Mouse (Mus musculus): Measurements from ENCODE around the gene Grip2. TPM values are rescaled to one million over a fixed set of nuclear protein-coding genes. Genes with fewer than 3 reads are reported as not detected.

Grip2 gene
- polyA plus RNA-seq, 1 experiment from 2014 or later = not detected

GRCm38 (mm10) chr6:91732138-91732537 is 94.9 kb downstream of the Grip2 start:
- TF ChIP-seq CTCF (IDR thresholded peaks at IDR 0.05; ENCODE audit: low read depth) = no peak
- no peak overlapping the region for H3K9ac ChIP-seq (replicated peaks)
- H3K36me3 ChIP-seq (replicated peaks; ENCODE audit: insufficient read depth, low read length) = peaks cover 59% of the 10 kb centered on the region
- H3K27ac ChIP-seq (ENCODE audit: low read depth) = no peak overlapping the region
- WGBS (ENCODE audit: insufficient replicate concordance) = 88% methylated on average over 11 of the region's 11 CpGs
- H3K4me1 ChIP-seq (ENCODE audit: insufficient read depth) = peaks cover 10% of the 10 kb centered on the region; the same call in 1 of the 2 replicates
- no peak overlapping the region for H3K4me3 ChIP-seq (ENCODE audit: low read depth, low read length)
- DNase-seq (no peak), ATAC-seq (no peak)
- H3K27me3 ChIP-seq (ENCODE audit: insufficient read depth, low read length) = no peaks in the 10 kb centered on the region
- no peak overlapping the region for H3K4me2 ChIP-seq (ENCODE audit: low read depth, low read length)
- H3K9me3 ChIP-seq (ENCODE audit: low read length) = no peaks in the 10 kb centered on the region

DNA sequence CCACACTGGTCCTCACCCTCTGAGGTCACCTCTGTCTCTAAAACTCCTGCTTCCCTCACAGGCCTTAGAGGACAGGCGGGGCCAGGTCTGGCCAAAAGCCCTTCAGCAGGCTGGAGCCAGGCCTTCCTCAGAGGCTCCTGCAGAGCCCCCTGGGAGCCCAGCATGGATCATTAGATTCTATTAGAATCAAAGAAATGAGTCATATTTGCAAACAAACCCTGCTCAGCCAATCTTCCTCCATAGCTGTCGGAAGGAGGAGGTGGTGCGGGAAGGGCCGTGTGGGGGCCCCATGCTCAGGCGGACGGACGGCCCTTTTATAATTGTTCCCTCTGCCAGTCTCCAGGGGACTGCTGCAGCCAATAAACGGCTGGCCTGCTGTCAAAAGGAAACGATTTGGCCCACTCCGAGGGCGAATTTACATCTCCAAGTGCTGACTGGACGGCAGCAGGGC is 97.3 kb downstream of the Grip2 start:
- no peak overlapping the region for H3K4me2 ChIP-seq (ENCODE audit: low read depth, low read length)
- WGBS (ENCODE audit: insufficient replicate concordance) = 77% methylated on average over 12 of the region's 12 CpGs
- no peaks in the 10 kb centered on the region for H3K4me1 ChIP-seq (ENCODE audit: insufficient read depth)
- DNase-seq (no peak), ATAC-seq (no peak)
- H3K4me3 ChIP-seq (ENCODE audit: low read depth, low read length) = no peak overlapping the region
- no peak for TF ChIP-seq EP300 (IDR thresholded peaks at IDR 0.05; ENCODE audit: low read depth)
- H3K9ac ChIP-seq (replicated peaks) = no peak overlapping the region
- peak overlapping the region; percentile 1; the same call in 1 of the 2 replicates for H3K27ac ChIP-seq (ENCODE audit: low read depth)
- no peaks in the 10 kb centered on the region for H3K9me3 ChIP-seq (ENCODE audit: low read length)
- peaks cover 61% of the 10 kb centered on the region for H3K36me3 ChIP-seq (replicated peaks; ENCODE audit: insufficient read depth, low read length)
- no peaks in the 10 kb centered on the region for H3K27me3 ChIP-seq (ENCODE audit: insufficient read depth, low read length)

DNA sequence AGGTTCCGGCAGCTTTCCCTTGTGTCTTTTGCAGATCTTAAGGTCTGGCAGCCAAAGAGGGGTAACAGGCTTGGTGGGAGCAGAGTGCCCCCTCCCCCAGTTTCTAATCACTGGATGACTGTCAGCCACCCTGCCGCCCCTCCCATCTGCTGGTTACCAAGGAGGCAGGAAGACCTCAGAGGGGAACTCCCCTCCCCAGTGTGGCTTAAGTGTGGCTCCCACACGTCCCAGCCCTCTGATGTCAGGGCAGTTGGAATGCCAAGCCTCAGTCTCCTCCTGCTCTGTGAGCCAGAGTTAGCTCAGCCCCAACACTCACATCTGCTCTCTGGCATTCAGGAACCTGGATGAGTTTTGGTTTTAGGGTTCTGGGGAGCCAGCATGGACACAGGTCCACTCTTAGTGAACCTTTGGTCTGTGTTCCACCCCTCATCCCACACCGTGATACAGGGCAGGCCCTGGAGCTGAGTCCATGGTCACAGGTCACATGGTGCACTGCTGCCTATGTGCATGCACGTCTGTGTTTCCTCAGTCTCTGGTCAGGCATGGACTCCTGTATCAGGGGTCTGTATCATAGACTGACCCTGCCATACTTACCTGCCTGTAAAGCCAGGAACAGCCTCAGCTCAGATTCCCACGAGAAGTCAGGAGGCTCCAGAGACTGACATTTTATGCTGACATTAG is 98.0 kb downstream of the Grip2 start:
- no peak for DNase-seq
- peaks cover 64% of the 10 kb centered on the region for H3K36me3 ChIP-seq (replicated peaks; ENCODE audit: insufficient read depth, low read length)
- H3K27ac ChIP-seq (ENCODE audit: low read depth) = peak overlapping the region; percentile 1; the same call in 1 of the 2 replicates
- ATAC-seq = peak; percentile 67
- no peak overlapping the region for H3K9ac ChIP-seq (replicated peaks)
- no peaks in the 10 kb centered on the region for H3K4me1 ChIP-seq (ENCODE audit: insufficient read depth)
- H3K9me3 ChIP-seq (ENCODE audit: low read length) = no peaks in the 10 kb centered on the region
- H3K4me3 ChIP-seq (ENCODE audit: low read depth, low read length) = no peak overlapping the region
- 62% methylated on average over 6 of the region's 6 CpGs for WGBS (ENCODE audit: insufficient replicate concordance)
- TF ChIP-seq CTCF (IDR thresholded peaks at IDR 0.05; ENCODE audit: low read depth) (no peak), EP300 (IDR thresholded peaks at IDR 0.05; ENCODE audit: low read depth) (no peak)
- no peaks in the 10 kb centered on the region for H3K27me3 ChIP-seq (ENCODE audit: insufficient read depth, low read length)
- H3K4me2 ChIP-seq (ENCODE audit: low read depth, low read length) = no peak overlapping the region

- no peak for ATAC-seq
- no peaks in the 10 kb centered on the region for H3K27me3 ChIP-seq (ENCODE audit: insufficient read depth, low read length)
- H3K27ac ChIP-seq (ENCODE audit: low read depth) = no peak overlapping the region
- DNase-seq = no peak
- H3K4me1 ChIP-seq (ENCODE audit: insufficient read depth) = no peaks in the 10 kb centered on the region
- TF ChIP-seq EP300 (IDR thresholded peaks at IDR 0.05; ENCODE audit: low read depth) (no peak), CTCF (IDR thresholded peaks at IDR 0.05; ENCODE audit: low read depth) (no peak)
- no peaks in the 10 kb centered on the region for H3K9me3 ChIP-seq (ENCODE audit: low read length)
- no peak overlapping the region for H3K4me2 ChIP-seq (ENCODE audit: low read depth, low read length)
- 48% methylated on average over 1 of the region's 1 CpGs for WGBS (ENCODE audit: insufficient replicate concordance)
- no peak overlapping the region for H3K9ac ChIP-seq (replicated peaks)
- peaks cover 73% of the 10 kb centered on the region for H3K36me3 ChIP-seq (replicated peaks; ENCODE audit: insufficient read depth, low read length)
- H3K4me3 ChIP-seq (ENCODE audit: low read depth, low read length) = no peak overlapping the region
These were observed 99.7 kb downstream of the Grip2 start for GRCm38 (mm10) chr6:91727361-91727760.

- TF ChIP-seq CTCF (IDR thresholded peaks at IDR 0.05; ENCODE audit: low read depth) = no peak
- ATAC-seq (no peak), DNase-seq (no peak)
- Histone ChIP-seq H3K4me1 (ENCODE audit: insufficient read depth) (peaks cover 13% of the 10 kb centered on the region), H3K4me2 (ENCODE audit: low read depth, low read length) (no peak overlapping the region), H3K9ac (replicated peaks) (no peak overlapping the region), H3K9me3 (ENCODE audit: low read length) (no peaks in the 10 kb centered on the region), H3K36me3 (replicated peaks; ENCODE audit: insufficient read depth, low read length) (peaks cover 36% of the 10 kb centered on the region), H3K27ac (ENCODE audit: low read depth) (no peak overlapping the region), H3K27me3 (ENCODE audit: insufficient read depth, low read length) (no peaks in the 10 kb centered on the region), H3K4me3 (ENCODE audit: low read depth, low read length) (no peak overlapping the region)
- WGBS (ENCODE audit: insufficient replicate concordance) = 67% methylated on average over 12 of the region's 12 CpGs
These were observed 105.8 kb downstream of the Grip2 start for GRCm38 (mm10) chr6:91721215-91721701.

- DNase-seq = no peak
- WGBS (ENCODE audit: insufficient replicate concordance) = 77% methylated on average over 4 of the region's 4 CpGs
- no peak for ATAC-seq
- peak overlapping the region; percentile 98 for H3K27ac ChIP-seq (ENCODE audit: low read depth)
- peaks cover 31% of the 10 kb centered on the region for H3K36me3 ChIP-seq (replicated peaks; ENCODE audit: insufficient read depth, low read length)
- no peak overlapping the region for H3K4me3 ChIP-seq (ENCODE audit: low read depth, low read length)
- no peak overlapping the region for H3K4me2 ChIP-seq (ENCODE audit: low read depth, low read length)
- no peaks in the 10 kb centered on the region for H3K9me3 ChIP-seq (ENCODE audit: low read length)
- no peak overlapping the region for H3K9ac ChIP-seq (replicated peaks)
- no peaks in the 10 kb centered on the region for H3K27me3 ChIP-seq (ENCODE audit: insufficient read depth, low read length)
- H3K4me1 ChIP-seq (ENCODE audit: insufficient read depth) = peaks cover 13% of the 10 kb centered on the region
- no peak for TF ChIP-seq EP300 (IDR thresholded peaks at IDR 0.05; ENCODE audit: low read depth)
- TF ChIP-seq CTCF (IDR thresholded peaks at IDR 0.05; ENCODE audit: low read depth) = no peak
These were observed 106.3 kb downstream of the Grip2 start for GRCm38 (mm10) chr6:91720588-91721214.
